Comparison of ENCODE assay signal across 15 mouse cellular contexts in genomic region chr3:154327110-154327882, GRCm38 (mm10). TPM values are rescaled to one million over a fixed set of nuclear protein-coding genes. Genes with fewer than 3 reads are reported as not detected.
DNase-seq lines count a peak whose midpoint lies in the region; ATAC-seq and TF ChIP-seq lines count a peak whose summit lies in the region.
"Had no signal": no experiment of that assay in that cellular context is flagged by ENCODE, and none has a peak within 500 bp of the region (broad histone marks: within the 10 kb centered on the region; RNA-seq: fewer than 3 reads in every experiment).

No protein-coding gene starts in this region.

- H3K4me3 ChIP-seq in kidney, embryonic 15.5 days (replicated peaks), result peak overlapping the region; percentile 44; the same call in 1 of the 2 replicates
- peak overlapping the region; percentile 62 for H3K4me3 ChIP-seq in embryonic facial prominence, embryonic 13.5 days
- H3K4me3 ChIP-seq in intestine, postnatal 0 days (ENCODE audit: low read depth, low read length), result 0 out of 2 replicates have a peak overlapping the region, but pooled peaks have one; percentile 33
- H3K4me3 ChIP-seq in kidney, adult 2 months (ENCODE audit: insufficient read depth, low read depth, low read length), result no peak overlapping the region

- no peaks in the 10 kb centered on the region for H3K9me3 ChIP-seq in kidney, embryonic 15.5 days (replicated peaks)
- no peaks in the 10 kb centered on the region for H3K9me3 ChIP-seq in embryonic facial prominence, embryonic 13.5 days
- no peaks in the 10 kb centered on the region for H3K9me3 ChIP-seq in intestine, postnatal 0 days (ENCODE audit: control insufficient read depth)
- H3K9me3 ChIP-seq: hindbrain, embryonic 15.5 days had no signal

- H3K36me3 ChIP-seq in kidney, embryonic 15.5 days, result no peaks in the 10 kb centered on the region
- H3K36me3 ChIP-seq in embryonic facial prominence, embryonic 13.5 days, result no peaks in the 10 kb centered on the region
- no peaks in the 10 kb centered on the region for H3K36me3 ChIP-seq in intestine, postnatal 0 days (ENCODE audit: control insufficient read depth, insufficient read depth)
- H3K36me3 ChIP-seq in kidney, adult 2 months (ENCODE audit: control insufficient read depth, insufficient read depth, low read length), result no peaks in the 10 kb centered on the region
- H3K36me3 ChIP-seq: hindbrain, embryonic 15.5 days had no signal

- H3K27me3 ChIP-seq in kidney, embryonic 15.5 days, result peaks cover 94% of the 10 kb centered on the region
- H3K27me3 ChIP-seq in embryonic facial prominence, embryonic 13.5 days, result peaks cover 77% of the 10 kb centered on the region
- H3K27me3 ChIP-seq in intestine, postnatal 0 days (replicated peaks; ENCODE audit: control insufficient read depth, insufficient read depth, low read length), result peaks cover 93% of the 10 kb centered on the region
- peaks cover 13% of the 10 kb centered on the region for H3K27me3 ChIP-seq in kidney, adult 2 months (replicated peaks; ENCODE audit: control insufficient read depth, insufficient read depth, low read length)

- ATAC-seq in kidney, embryonic 15.5 days (replicated peaks; ENCODE audit: low FRiP score), result no peak
- no peak for ATAC-seq in embryonic facial prominence, embryonic 13.5 days (ENCODE audit: insufficient number of reproducible peaks, insufficient read depth, low FRiP score, low TSS enrichment, low read depth)
- no peak for ATAC-seq in intestine, postnatal 0 days

- H3K27ac ChIP-seq in kidney, embryonic 15.5 days, result no peak overlapping the region
- H3K27ac ChIP-seq in embryonic facial prominence, embryonic 13.5 days, result peak overlapping the region; percentile 97
- no peak overlapping the region for H3K27ac ChIP-seq in intestine, postnatal 0 days (ENCODE audit: low read depth, low read length)
- no peak overlapping the region for H3K27ac ChIP-seq in kidney, adult 2 months (ENCODE audit: insufficient read depth, low read depth, low read length)
- H3K27ac ChIP-seq: hindbrain, embryonic 15.5 days had no signal

- DNase-seq in kidney, postnatal 4 days, result no peak
- peak; percentile 37 for DNase-seq in retina, embryonic 14.5 days (ENCODE audit: low spot score)
- DNase-seq in cerebellum, adult 18-20 months, result no peak
- DNase-seq in thymus, postnatal 4 days, result no peak
- DNase-seq in kidney, adult 2 months, result no peak
- DNase-seq: adrenal gland, postnatal 14 days; cerebellum, adult 9-10 months; layer of hippocampus, postnatal 36 days; lung, adult 2 months; thymus, postnatal 14 days had no signal

- no peak for TF ChIP-seq CTCF in intestine, postnatal 0 days (IDR thresholded peaks at IDR 0.05; ENCODE audit: low read depth)
- no peak for TF ChIP-seq CTCF in kidney, adult 2 months (conservative IDR thresholded peaks at IDR 0.05; ENCODE audit: insufficient read depth, insufficient read length, low read depth, low read length)

- H3K4me1 ChIP-seq in kidney, embryonic 15.5 days, result peaks cover 31% of the 10 kb centered on the region
- H3K4me1 ChIP-seq in embryonic facial prominence, embryonic 13.5 days, result peaks cover 26% of the 10 kb centered on the region
- peaks cover 6% of the 10 kb centered on the region; the same call in 1 of the 2 replicates for H3K4me1 ChIP-seq in intestine, postnatal 0 days (replicated peaks; ENCODE audit: control insufficient read depth, insufficient read depth, low read length)
- H3K4me1 ChIP-seq in kidney, adult 2 months (ENCODE audit: control insufficient read depth, insufficient read depth, low read length), result peaks cover 5% of the 10 kb centered on the region; the same call in 1 of the 2 replicates

- no peak overlapping the region for H3K4me2 ChIP-seq in kidney, embryonic 15.5 days
- H3K4me2 ChIP-seq in embryonic facial prominence, embryonic 13.5 days, result peak overlapping the region; percentile 71
- H3K4me2 ChIP-seq in intestine, postnatal 0 days (replicated peaks; ENCODE audit: low read depth), result no peak overlapping the region

- no peak overlapping the region for H3K9ac ChIP-seq in kidney, embryonic 15.5 days
- H3K9ac ChIP-seq in embryonic facial prominence, embryonic 13.5 days, result peak overlapping the region; percentile 89
- H3K9ac ChIP-seq in intestine, postnatal 0 days (ENCODE audit: low read depth, low read length), result no peak overlapping the region
- H3K9ac ChIP-seq: hindbrain, embryonic 15.5 days had no signal

- 1% methylated on average over 13 of the region's 13 CpGs for WGBS in kidney, embryonic 15.5 days
- 5% methylated on average over 13 of the region's 13 CpGs for whole genome bisulfite sequencing in embryonic facial prominence, embryonic 13.5 days
- 4% methylated on average over 13 of the region's 13 CpGs for WGBS in intestine, postnatal 0 days
- WGBS in kidney, adult 2 months, result 5% methylated on average over 13 of the region's 13 CpGs

- TF ChIP-seq POLR2A in kidney, adult 2 months (IDR thresholded peaks at IDR 0.05; ENCODE audit: low read depth, low read length), result no peak

RNA-seq across cellular contexts. Expression of gene Lhx8, which starts 3.2 kb away (rescaled TPM):
- polyA plus RNA-seq in kidney, embryonic 15.5 days (2015; fragmentation: Nextera tagmentation; extraction: Ambion mirVana), result not detected in 2 replicates
- polyA plus RNA-seq in embryonic facial prominence, embryonic 13.5 days (2015; fragmentation: Nextera tagmentation; extraction: Ambion mirVana), result 58.2 and 61.9 TPM in 2 replicates
- not detected in 2 replicates for polyA plus RNA-seq in intestine, postnatal 0 days (2015; fragmentation: Nextera tagmentation; extraction: Ambion mirVana)
- 0.27 TPM in 1 of 2 replicates, not detected in the other for polyA plus RNA-seq in kidney, adult 2 months (2012; rRNA removed)
- polyA plus RNA-seq: small intestine, adult 2 months had no signal

Comparison
In these comparisons a context has a peak if more than half of its experiments do, and no peak if none do; other contexts are left out.
1. RNA of gene Lhx8, which starts 3.2 kb away (polyA plus RNA-seq): 58.2 to 61.9 TPM in embryonic facial prominence, embryonic 13.5 days; 0.27 TPM in kidney, adult 2 months, not detected in kidney, embryonic 15.5 days and not detected in intestine, postnatal 0 days; every median in the first group is over 10 times any median in the second.